Mouse (Mus musculus): ENCODE results near the gene Rab6b. TPM values are rescaled to one million over a fixed set of nuclear protein-coding genes. Genes with fewer than 3 reads are reported as not detected.
A peak's percentile ranks its signal among the peaks of the same experiment; 100 is the strongest.
"Not testable (repeated sequence)": the region's sequence is repeated elsewhere in the genome, so short reads cannot be mapped to it uniquely, and the experiment has no call there.

Gene Rab6b
- total RNA-seq, 2 experiments from 2014 or later: 1.2 to 1.9 TPM

GRCm38 (mm10) chr9:103143881-103144280 lies 32.3 kb downstream of the Rab6b start:
- no peak for DNase-seq

DNA sequence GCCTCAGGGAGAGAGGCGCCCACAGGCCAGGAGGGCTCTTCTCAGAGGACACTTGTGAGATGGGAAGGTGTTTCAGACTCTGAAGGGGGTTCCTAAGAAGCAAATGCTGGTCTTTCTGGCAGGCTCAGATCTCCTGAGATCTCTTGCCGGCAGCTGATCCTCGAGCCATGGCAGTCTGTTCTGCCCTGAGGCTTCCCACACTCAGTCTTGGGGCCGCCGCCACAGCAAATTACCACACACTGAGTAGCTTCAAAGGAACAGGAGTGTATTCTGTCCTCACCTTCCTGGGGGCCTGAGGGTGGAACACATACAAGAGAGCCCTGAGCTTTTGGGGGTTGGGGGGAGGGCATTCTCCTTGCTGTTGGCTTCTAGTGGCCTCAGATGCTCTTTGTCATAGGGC lies 33.8 kb downstream of the Rab6b start:
- no peak for DNase-seq

GRCm38 (mm10) chr9:103146257-103146656 lies 34.7 kb downstream of the Rab6b start:
- no peak for DNase-seq

DNA sequence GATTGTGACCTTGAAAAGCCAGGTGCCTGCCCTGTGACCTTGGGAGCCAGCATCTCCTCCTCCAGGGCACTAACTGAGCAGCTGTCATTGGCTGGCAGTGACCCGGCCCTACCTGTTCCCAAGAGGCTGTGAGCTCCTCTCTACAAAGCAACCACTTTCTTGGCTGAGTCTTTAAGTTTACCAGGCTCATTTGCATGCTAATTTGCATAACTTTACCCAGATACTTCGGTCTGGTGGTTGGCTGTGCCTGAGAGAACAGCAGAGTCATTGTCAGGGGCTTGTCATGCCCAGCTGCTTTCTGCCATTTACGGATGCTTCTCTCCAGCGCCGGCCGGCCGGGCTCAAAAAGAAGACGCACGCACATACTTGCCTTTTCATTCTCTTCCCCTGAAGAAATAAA lies 35.1 kb downstream of the Rab6b start:
- DNase-seq: no peak

DNA sequence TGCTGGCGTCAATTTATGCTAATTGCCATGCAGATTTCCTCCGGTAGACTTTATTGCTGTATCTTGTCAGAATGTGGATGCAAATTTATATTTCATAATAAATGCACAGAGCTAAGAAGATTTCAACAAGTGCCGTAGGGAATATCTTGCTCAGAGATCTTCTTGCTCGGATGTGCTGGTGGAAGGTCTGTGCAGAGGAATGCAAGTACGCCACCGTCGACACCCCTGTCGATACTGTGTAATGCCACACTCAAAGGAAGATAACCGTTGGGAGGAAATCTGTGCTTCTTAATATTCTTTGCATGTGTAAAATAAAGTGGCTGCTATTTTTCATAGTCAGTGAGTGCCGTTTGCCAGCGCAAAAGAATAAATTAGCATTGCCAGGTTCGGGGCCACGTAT lies 35.5 kb downstream of the Rab6b start:
- no peak for DNase-seq

DNA sequence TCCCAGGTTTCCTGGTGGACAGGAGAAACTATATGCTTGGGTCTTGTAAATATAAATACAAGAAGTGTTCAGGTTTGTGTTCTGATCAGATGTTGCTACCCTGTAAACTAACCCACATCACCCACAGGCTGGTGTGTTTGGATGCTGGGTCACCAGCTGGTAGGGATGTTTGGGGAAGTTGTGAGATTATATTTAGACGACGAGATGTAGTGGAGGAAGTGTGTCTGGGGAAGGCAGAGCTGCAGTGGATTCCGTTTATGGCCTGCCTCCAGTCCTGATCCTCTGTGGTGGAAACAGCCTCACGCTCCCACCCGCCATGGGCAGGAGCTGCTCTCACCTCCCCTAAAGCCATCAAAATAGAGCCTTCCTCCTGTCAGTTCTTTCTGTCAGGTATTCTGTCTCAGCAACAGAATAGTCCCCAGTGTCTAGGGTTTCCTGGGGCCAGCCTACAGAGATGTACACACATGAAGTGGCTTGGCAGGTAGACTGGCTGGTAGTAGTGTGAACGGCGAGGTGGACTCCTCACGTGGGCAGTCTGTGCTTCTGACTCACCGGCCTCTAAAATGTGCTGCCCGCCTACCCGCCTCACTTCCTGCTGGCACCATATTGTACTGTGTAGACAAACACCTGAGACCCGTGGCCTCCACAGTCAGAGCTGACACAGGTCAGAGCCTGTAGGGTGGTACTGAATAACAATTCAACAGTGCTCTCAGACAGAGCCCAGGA lies 37.6 kb downstream of the Rab6b start:
- DNase-seq: no peak

- no peak for DNase-seq
Observed at GRCm38 (mm10) chr9:103153286-103153685, 41.7 kb downstream of the Rab6b start.

- DNase-seq: no peak
Observed at GRCm38 (mm10) chr9:103154568-103154967, 43.0 kb downstream of the Rab6b start.

GRCm38 (mm10) chr9:103155158-103155557 lies 43.6 kb downstream of the Rab6b start:
- not testable (repeated sequence) for DNase-seq

- DNase-seq: no peak
Observed at GRCm38 (mm10) chr9:103163806-103164205, 52.2 kb downstream of the Rab6b start.

GRCm38 (mm10) chr9:103168046-103168445 lies 56.5 kb downstream of the Rab6b start:
- no peak for DNase-seq

DNA sequence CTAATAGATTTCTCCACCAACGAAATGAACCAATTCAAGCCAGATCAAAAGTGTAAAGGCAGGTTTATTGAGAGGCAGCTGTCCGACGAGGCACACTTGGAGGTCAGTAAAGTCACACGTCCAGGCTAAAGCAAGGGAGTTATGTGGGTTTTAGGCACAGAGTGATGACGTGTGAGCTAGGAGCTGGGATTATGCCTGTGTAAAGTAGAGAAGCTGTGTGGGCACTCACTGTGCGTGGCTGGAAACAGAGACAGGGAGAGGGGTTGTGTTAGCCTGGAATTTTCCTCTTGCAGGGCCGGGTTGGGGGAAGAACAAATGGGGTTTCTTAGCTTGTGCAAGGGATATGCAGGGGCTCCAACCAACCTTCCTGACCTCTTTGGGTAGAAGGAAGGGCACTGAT lies 57.2 kb downstream of the Rab6b start:
- DNase-seq: no peak

GRCm38 (mm10) chr9:103174771-103175519 lies 63.4 kb downstream of the Rab6b start:
- no peak for DNase-seq

GRCm38 (mm10) chr9:103175692-103176091 lies 64.1 kb downstream of the Rab6b start:
- no peak for DNase-seq

DNA sequence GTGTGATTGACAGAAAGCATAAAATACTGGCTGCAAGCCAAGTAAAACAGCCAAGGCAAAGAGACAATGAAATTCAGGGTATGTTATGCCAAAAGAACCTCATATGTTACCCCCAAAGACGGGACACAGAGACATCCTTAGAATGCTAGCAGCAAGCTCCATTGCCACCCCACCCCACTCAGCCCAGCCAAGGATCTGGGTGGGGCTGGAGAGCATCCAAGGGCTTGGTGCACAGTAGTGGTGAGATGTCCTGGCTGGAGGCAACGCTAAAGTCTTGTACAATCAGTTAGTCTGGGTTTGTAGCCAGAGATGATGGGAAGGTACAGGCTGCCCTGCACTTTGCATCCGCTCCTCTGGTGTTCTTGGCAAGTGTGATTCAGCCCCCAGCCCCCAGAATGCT lies 68.7 kb downstream of the Rab6b start:
- DNase-seq: peak; percentile 63

GRCm38 (mm10) chr9:103180807-103181565 lies 69.4 kb downstream of the Rab6b start:
- peak; percentile 67 for DNase-seq

DNA sequence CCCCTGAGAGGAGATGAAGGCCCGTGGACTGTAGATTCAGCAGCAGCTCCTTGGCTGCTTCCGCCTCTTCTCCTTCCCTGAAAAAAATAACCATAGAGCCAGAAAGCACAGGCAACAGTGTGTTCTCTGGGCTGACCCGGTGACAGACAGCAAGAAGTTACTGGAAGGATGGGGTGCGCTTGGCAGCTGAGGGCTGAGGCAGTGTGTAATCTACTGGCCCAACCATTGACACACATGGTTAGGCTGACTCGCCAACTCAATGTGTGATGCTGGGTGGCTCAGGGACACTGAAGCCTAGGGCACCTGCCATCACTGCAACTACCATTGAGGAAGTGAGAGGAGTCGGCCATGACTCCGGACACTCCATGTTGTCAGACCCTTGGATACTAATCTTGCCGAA lies 70.3 kb downstream of the Rab6b start:
- no peak for DNase-seq

DNA sequence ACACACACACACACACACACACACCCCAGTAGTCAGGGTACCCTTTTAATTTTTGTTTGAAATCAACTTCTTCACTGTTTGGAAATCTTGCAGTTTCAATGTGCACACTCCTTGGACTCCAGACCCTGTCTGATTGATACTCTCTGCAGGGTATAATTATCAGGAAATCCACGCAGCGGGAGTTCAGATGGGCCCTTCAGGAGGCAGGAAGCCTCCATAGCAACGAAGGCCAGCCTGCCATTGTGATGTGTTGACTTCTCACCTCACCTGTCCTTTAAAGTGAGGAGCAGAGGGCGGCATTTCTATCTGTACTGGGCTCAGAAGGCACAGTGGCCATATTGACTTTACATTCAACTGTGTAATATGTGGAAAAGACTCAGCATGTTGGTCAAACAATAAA lies 73.3 kb downstream of the Rab6b start:
- DNase-seq: no peak

DNA sequence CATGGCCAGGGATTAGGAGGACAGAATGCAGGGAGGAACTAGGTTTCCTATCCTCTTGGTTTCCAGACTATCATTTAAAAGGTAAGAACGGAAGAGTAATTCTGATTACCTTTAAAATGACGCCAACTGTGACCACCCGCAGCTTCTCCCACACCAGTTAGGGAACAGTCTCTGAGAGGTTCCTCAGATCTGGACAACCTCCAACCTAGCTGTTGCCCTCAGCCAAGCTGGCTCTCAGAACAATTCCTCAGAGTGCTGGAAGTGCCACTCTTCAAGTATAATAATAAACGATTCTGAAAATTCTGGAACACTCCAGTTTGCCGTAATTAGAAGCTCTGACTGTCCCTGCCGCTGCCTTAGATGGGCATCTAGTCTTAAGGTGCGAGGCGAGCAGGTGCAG lies 74.4 kb downstream of the Rab6b start:
- DNase-seq: no peak

- peak; percentile 48 for DNase-seq
Observed at GRCm38 (mm10) chr9:103186747-103187146, 75.2 kb downstream of the Rab6b start.

- no peak for DNase-seq
Observed at GRCm38 (mm10) chr9:103188416-103188815, 76.8 kb downstream of the Rab6b start.

DNA sequence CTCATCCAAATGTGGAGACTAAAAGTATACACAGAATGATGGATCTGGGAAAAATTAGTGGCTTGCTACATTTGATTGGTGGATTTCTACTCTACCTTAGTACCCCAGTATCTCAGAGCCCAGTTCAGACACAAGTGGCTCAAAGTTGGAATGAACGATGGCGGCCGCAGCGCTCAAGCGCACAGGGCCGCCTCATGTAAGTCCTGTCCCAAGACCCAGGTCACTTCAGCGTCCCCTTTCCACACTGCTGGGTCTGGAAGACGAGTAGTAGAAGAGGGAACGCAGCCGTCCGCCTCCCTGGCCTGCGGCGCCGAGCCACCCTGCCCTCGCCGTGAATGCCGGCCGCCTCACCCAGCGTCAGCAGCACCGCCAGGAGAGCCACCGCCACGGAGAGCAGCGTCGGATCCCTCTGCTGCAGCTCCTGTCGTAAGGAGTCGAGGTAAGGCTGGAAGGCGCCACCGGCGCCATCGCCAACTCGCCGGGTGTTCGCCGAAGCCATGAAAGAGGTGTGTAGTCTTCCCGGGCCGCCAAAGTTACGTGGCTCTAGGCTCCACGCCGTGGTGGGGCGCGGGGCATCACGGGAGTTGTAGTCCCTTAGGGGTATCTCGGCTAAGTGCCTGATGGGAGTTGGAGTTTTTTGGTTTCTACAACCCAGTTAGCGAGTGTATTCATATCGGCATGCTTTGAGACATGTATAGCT lies 90.1 kb downstream of the Rab6b start, which contains the start of gene Srprb:
Srprb (minus strand) TSS at position 577 of the 700 bp plus-strand sequence.
- peak; percentile 94 for DNase-seq
